Mouse (Mus musculus) urinary bladder, adult 2 months (tissue): ENCODE measurements at regions not wholly inside any gene's neighbourhood (a gene's known extent, or its start where the extent isn't known, plus 50 kb on each side); places are given as distances from the start of the nearest gene placed in this dataset.
A peak's percentile ranks its signal among the peaks of the same experiment; 100 is the strongest.

Experiments used
- DNase-seq: peaks from one replicate; pipeline ENCODE4 v3.0.0; 2022; ENCODE audit warnings: low spot score

GRCm38 (mm10) chr13:44293736-44294416, 435.4 kb upstream of the Jarid2 start:
- no peak for DNase-seq

GRCm38 (mm10) chr13:44295621-44296020, 433.7 kb upstream of the Jarid2 start:
- DNase-seq, result no peak

- DNase-seq, result no peak
Observed at GRCm38 (mm10) chr13:44300611-44301010, 428.7 kb upstream of the Jarid2 start.

GRCm38 (mm10) chr13:44301215-44301614, 428.1 kb upstream of the Jarid2 start:
- DNase-seq, result no peak

- DNase-seq, result peak; percentile 36
Observed at GRCm38 (mm10) chr13:44301936-44302335, 427.3 kb upstream of the Jarid2 start.

GRCm38 (mm10) chr13:44305134-44305991, 423.9 kb upstream of the Jarid2 start:
- no peak for DNase-seq

- DNase-seq, result peak; percentile 28
Observed at GRCm38 (mm10) chr13:44306275-44307050, 422.8 kb upstream of the Jarid2 start.

- no peak for DNase-seq
Observed at GRCm38 (mm10) chr13:44308227-44308626, 421.0 kb upstream of the Jarid2 start.

GRCm38 (mm10) chr13:44312237-44312636, 417.0 kb upstream of the Jarid2 start:
- no peak for DNase-seq

GRCm38 (mm10) chr13:44316747-44317446, 412.4 kb upstream of the Jarid2 start:
- no peak for DNase-seq

GRCm38 (mm10) chr13:44317596-44317995, 411.7 kb upstream of the Jarid2 start:
- DNase-seq, result no peak

- DNase-seq, result no peak
Observed at GRCm38 (mm10) chr13:44319101-44319500, 410.2 kb upstream of the Jarid2 start.

GRCm38 (mm10) chr13:44319511-44319910, 409.8 kb upstream of the Jarid2 start:
- DNase-seq, result no peak

- DNase-seq, result no peak
Observed at GRCm38 (mm10) chr13:44320311-44320710, 409.0 kb upstream of the Jarid2 start.

- DNase-seq, result no peak
Observed at GRCm38 (mm10) chr13:44321009-44321596, 408.2 kb upstream of the Jarid2 start.

- no peak for DNase-seq
Observed at GRCm38 (mm10) chr13:44328416-44328815, 400.9 kb upstream of the Jarid2 start.

GRCm38 (mm10) chr13:44329161-44329560, 400.1 kb upstream of the Jarid2 start:
- no peak for DNase-seq

GRCm38 (mm10) chr13:44329701-44330100, 399.6 kb upstream of the Jarid2 start:
- DNase-seq, result no peak

GRCm38 (mm10) chr13:44332716-44333240, 396.5 kb upstream of the Jarid2 start:
- DNase-seq, result no peak

- no peak for DNase-seq
Observed at GRCm38 (mm10) chr13:44339061-44339741, 390.1 kb upstream of the Jarid2 start.
